Mouse (Mus musculus): ENCODE measurements around the gene Rpl9. TPM values are rescaled to one million over a fixed set of nuclear protein-coding genes. Genes with fewer than 3 reads are reported as not detected.

Gene Rpl9
- polyA plus RNA-seq, 1 experiment: 282 TPM

DNA sequence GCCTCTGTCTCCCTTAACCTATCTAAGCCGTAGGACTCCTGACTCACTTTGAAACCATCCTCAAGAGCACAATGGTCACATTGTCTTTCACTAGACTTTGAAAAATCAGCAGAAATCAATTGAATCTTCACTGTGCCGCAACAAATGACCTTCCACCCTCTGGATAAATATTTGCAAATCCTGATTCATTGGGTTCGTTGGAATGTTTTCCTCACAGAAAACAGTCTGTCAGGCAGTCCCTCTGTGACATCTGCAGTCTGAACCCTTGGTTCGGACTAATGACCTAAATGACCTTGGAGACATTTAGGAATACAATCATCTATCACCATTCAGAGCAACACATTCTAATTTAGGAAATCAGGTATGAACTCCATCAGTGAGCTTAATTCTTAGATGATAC, 51.1 kb downstream of the Rpl9 start:
- Histone ChIP-seq H3K4me3 (ENCODE audit: insufficient read depth, low read depth, low read length) (no peak overlapping the region), H3K4me1 (ENCODE audit: control insufficient read depth, insufficient read depth, insufficient read length, low read length) (no peaks in the 10 kb centered on the region), H3K27ac (replicated peaks; ENCODE audit: low read depth, low read length) (no peak overlapping the region)

DNA sequence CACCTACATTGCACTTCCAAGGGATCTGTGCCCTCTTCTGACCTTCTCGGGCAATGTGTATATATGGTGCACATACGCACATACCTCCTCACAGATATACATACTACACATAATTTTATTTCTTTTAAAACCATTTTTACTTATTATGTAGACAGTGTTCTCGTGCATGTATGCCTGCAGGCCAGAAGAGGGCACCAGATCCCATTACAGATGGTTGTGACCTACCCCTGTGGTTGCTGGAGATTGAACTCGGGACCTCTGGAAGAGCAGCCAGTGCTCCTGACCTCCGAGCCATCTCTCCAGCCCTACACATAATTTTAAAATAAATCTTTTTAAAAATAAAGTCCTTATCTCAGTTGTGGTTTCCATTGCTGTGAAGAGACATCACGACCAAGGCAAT, 52.9 kb downstream of the Rpl9 start:
- H3K27ac ChIP-seq (replicated peaks; ENCODE audit: low read depth, low read length): no peak overlapping the region
- H3K4me1 ChIP-seq (ENCODE audit: control insufficient read depth, insufficient read depth, insufficient read length, low read length): peaks cover 3% of the 10 kb centered on the region; the same call in 1 of the 2 replicates
- no peak overlapping the region for H3K4me3 ChIP-seq (ENCODE audit: insufficient read depth, low read depth, low read length)

Other genes starting within 250 kb of the Rpl9 start
- 2.0 and 2.2 TPM in 2 replicates for gene Wdr19, start 191.7 kb downstream of the Rpl9 start, polyA plus RNA-seq (2012; ENCODE audit: insufficient read depth, insufficient read length, missing spikeins)
- gene Rfc1, start 55.8 kb downstream of the Rpl9 start, polyA plus RNA-seq (2012; ENCODE audit: insufficient read depth, insufficient read length, missing spikeins): 17.6 and 21.5 TPM in 2 replicates
- 17.4 and 29.1 TPM in 2 replicates for gene Klb, start 43.1 kb downstream of the Rpl9 start, polyA plus RNA-seq (2012; ENCODE audit: insufficient read depth, insufficient read length, missing spikeins)
- gene Lias, start 53 bp upstream of the Rpl9 start, polyA plus RNA-seq (2012; ENCODE audit: insufficient read depth, insufficient read length, missing spikeins): 95.3 and 105 TPM in 2 replicates
- gene Ugdh, start 44.5 kb upstream of the Rpl9 start, polyA plus RNA-seq (2012; ENCODE audit: insufficient read depth, insufficient read length, missing spikeins): 17.4 and 29.1 TPM in 2 replicates
- not detected in 2 replicates for gene Gm43552, start 101.4 kb upstream of the Rpl9 start, polyA plus RNA-seq (2012; ENCODE audit: insufficient read depth, insufficient read length, missing spikeins)
- 75.8 and 85.9 TPM in 2 replicates for gene Smim14, start 145.7 kb upstream of the Rpl9 start, polyA plus RNA-seq (2012; ENCODE audit: insufficient read depth, insufficient read length, missing spikeins)
- gene Ube2k, start 145.8 kb upstream of the Rpl9 start, polyA plus RNA-seq (2012; ENCODE audit: insufficient read depth, insufficient read length, missing spikeins): 168 and 188 TPM in 2 replicates